Mouse (Mus musculus) C2C12 (cell line): ENCODE measurements at regions not wholly inside any gene's neighbourhood (a gene's known extent, or its start where the extent isn't known, plus 50 kb on each side); places are given as distances from the start of the nearest gene placed in this dataset.

Experiments
- CEBPB ChIP-seq: IDR thresholded peaks from one replicate; pipeline ENCODE4 v1.6.1; 2011; ENCODE audit warnings: low read depth, mild to moderate bottlenecking, control low read depth, moderate library complexity
- CTCF ChIP-seq: IDR thresholded peaks from one replicate; pipeline ENCODE4 v1.5.1; 2011; ENCODE audit not compliant: control insufficient read depth, insufficient read depth, insufficient read length
- FOSL1 ChIP-seq: IDR thresholded peaks from one replicate; pipeline ENCODE4 v1.8.0; 2011; ENCODE audit warnings: mild to moderate bottlenecking, low read length; ENCODE audit not compliant: poor library complexity, insufficient read depth, severe bottlenecking
- MAX ChIP-seq: IDR thresholded peaks from one replicate; pipeline ENCODE4 v1.6.1; 2011; ENCODE audit warnings: mild to moderate bottlenecking, control low read depth
- MYOD1 ChIP-seq: IDR thresholded peaks from one replicate; pipeline ENCODE4 v1.6.1; 2011; ENCODE audit warnings: low read depth; ENCODE audit not compliant: control insufficient read depth, insufficient read length
- MYOG ChIP-seq: IDR thresholded peaks from one replicate; pipeline ENCODE4 v1.6.1; 2011; ENCODE audit not compliant: control insufficient read depth, insufficient read length; ENCODE audit errors: extremely low read depth
- USF1 ChIP-seq: IDR thresholded peaks from one replicate; pipeline ENCODE4 v1.6.1; 2011; ENCODE audit warnings: low read depth, mild to moderate bottlenecking, control low read depth, moderate library complexity

DNA sequence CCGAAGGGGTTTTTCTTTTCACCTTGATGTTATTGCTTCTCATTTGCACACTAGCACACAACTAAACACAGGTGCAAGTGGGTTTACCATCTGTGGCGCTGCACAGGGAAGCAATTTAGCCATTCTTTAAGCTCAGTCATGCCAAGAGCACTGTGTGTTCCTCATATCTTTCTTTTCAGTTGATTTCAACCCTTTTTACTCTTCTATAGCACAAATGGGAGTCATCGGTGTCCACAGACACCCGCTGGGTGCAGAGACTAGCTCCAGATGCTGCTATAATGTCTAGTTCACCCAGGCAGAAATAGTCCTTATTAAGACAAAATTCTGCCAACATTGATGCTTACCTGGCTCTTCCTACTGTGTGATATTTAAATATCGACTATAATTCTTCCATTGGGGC lies 659.1 kb upstream of the Api5 start:
- TF ChIP-seq CTCF (no peak), CEBPB (no peak), MYOG (no peak), FOSL1 (no peak), USF1 (no peak), MYOD1 (no peak), MAX (no peak)
